Comparison of ENCODE assay signal across 9 mouse cellular contexts in genomic region chr17:47394223-47394869, GRCm38 (mm10). TPM values are rescaled to one million over a fixed set of nuclear protein-coding genes. Genes with fewer than 3 reads are reported as not detected.
A peak's percentile ranks its signal among the peaks of the same experiment; 100 is the strongest.
DNase-seq lines count a peak whose midpoint lies in the region; ATAC-seq and TF ChIP-seq lines count a peak whose summit lies in the region.
"Had no signal": no experiment of that assay in that cellular context is flagged by ENCODE, and none has a peak within 500 bp of the region (broad histone marks: within the 10 kb centered on the region; RNA-seq: fewer than 3 reads in every experiment).

No protein-coding gene starts in this region.

- H3K4me1 ChIP-seq in cerebellum, adult 2 months (ENCODE audit: control insufficient read depth, insufficient read depth, low read length), result no peaks in the 10 kb centered on the region
- peaks cover 15% of the 10 kb centered on the region for H3K4me1 ChIP-seq in limb, embryonic 10.5 days
- peaks cover 4% of the 10 kb centered on the region; the same call in 1 of the 2 replicates for H3K4me1 ChIP-seq in midbrain, embryonic 16.5 days (ENCODE audit: control insufficient read depth, insufficient read depth, low read length)

- H3K4me2 ChIP-seq in midbrain, embryonic 16.5 days (ENCODE audit: low read length), result peak overlapping the region; percentile 45; the same call in 1 of the 2 replicates

- ATAC-seq in midbrain, embryonic 16.5 days, result no peak

- no peaks in the 10 kb centered on the region for H3K36me3 ChIP-seq in limb, embryonic 10.5 days
- no peaks in the 10 kb centered on the region for H3K36me3 ChIP-seq in midbrain, embryonic 16.5 days (ENCODE audit: control insufficient read depth, insufficient read depth, low read length)

- H3K4me3 ChIP-seq in cerebellum, adult 2 months (replicated peaks; ENCODE audit: insufficient read depth, low read depth, low read length), result peak overlapping the region; percentile 6
- H3K4me3 ChIP-seq in limb, embryonic 10.5 days, result peak overlapping the region; percentile 35
- H3K4me3 ChIP-seq in midbrain, embryonic 16.5 days (ENCODE audit: low read depth, low read length), result peak overlapping the region; percentile 22; the same call in 1 of the 2 replicates

- no peaks in the 10 kb centered on the region for H3K9me3 ChIP-seq in limb, embryonic 10.5 days (replicated peaks)
- H3K9me3 ChIP-seq in midbrain, embryonic 16.5 days (replicated peaks; ENCODE audit: control insufficient read depth, low read length, poor library complexity, severe bottlenecking), result no peaks in the 10 kb centered on the region

- H3K27ac ChIP-seq in cerebellum, adult 2 months (ENCODE audit: insufficient read depth, low read length), result no peak overlapping the region
- no peak overlapping the region for H3K27ac ChIP-seq in limb, embryonic 10.5 days
- H3K27ac ChIP-seq in midbrain, embryonic 16.5 days (ENCODE audit: low read length), result no peak overlapping the region

- intact Hi-C loops in heart, postnatal 14 days (cut with DNase I), result no loop called here

- peak in 1 of 2 experiments; percentile 16 for DNase-seq in cerebellum, adult 2 months
- DNase-seq in cerebellum, adult 11 months, result no peak
- peak; percentile 46 for DNase-seq in adrenal gland, postnatal 14 days
- DNase-seq in heart, postnatal 14 days, result peak; percentile 7 to 10
- DNase-seq in limb, embryonic 10.5 days (ENCODE audit: low spot score), result peak; percentile 42
- no peak for DNase-seq in spleen, postnatal 36 days (ENCODE audit: low spot score in 2 of 2)
- DNase-seq in right cerebral cortex, postnatal 25 days, result no peak

- H3K27me3 ChIP-seq in cerebellum, adult 2 months (ENCODE audit: control insufficient read depth, insufficient read depth, low read length), result no peaks in the 10 kb centered on the region; the same call in 1 of the 2 replicates
- H3K27me3 ChIP-seq in limb, embryonic 10.5 days (ENCODE audit: low read depth, poor library complexity, severe bottlenecking), result peaks cover 50% of the 10 kb centered on the region
- peaks cover 19% of the 10 kb centered on the region for H3K27me3 ChIP-seq in midbrain, embryonic 16.5 days (ENCODE audit: control insufficient read depth, insufficient read depth, low read depth, low read length)

- WGBS in cerebellum, adult 2 months, result 25% methylated on average over 24 of the region's 24 CpGs
- WGBS in limb, embryonic 10.5 days, result 20% methylated on average over 24 of the region's 24 CpGs
- 23% methylated on average over 22 of the region's 24 CpGs for WGBS in midbrain, embryonic 16.5 days

- TF ChIP-seq POLR2A in cerebellum, adult 2 months (IDR thresholded peaks at IDR 0.05; ENCODE audit: borderline replicate concordance, insufficient read depth, low read length), result no peak

- TF ChIP-seq CTCF in cerebellum, adult 2 months (IDR thresholded peaks at IDR 0.05; ENCODE audit: borderline replicate concordance, insufficient read depth, low read depth, low read length), result no peak

- no peak overlapping the region for H3K9ac ChIP-seq in midbrain, embryonic 16.5 days (ENCODE audit: low read depth, low read length)

RNA-seq across cellular contexts. Expression of gene Guca1a, which starts 6.0 kb away (rescaled TPM):
- 0.21 and 0.25 TPM in 2 replicates for polyA plus RNA-seq in cerebellum, adult 2 months (2012; rRNA removed)
- total RNA-seq in adrenal gland, postnatal 14 days (2021), result 1.1 TPM in 2 replicates
- total RNA-seq in heart, postnatal 14 days (2021), result under 1 TPM in 1 of 2 experiments, not detected in 1; 0.44 TPM
- polyA plus RNA-seq in limb, embryonic 10.5 days (2016; fragmentation: Nextera tagmentation; extraction: Ambion mirVana), result 0.29 and 0.34 TPM in 2 replicates
- 0.29 and 0.50 TPM in 2 replicates for polyA plus RNA-seq in midbrain, embryonic 16.5 days (2015; fragmentation: Nextera tagmentation; extraction: Ambion mirVana)

RNA-seq across cellular contexts. Expression of gene Guca1b, which starts 9.2 kb away (rescaled TPM):
- 1.9 and 2.0 TPM in 2 replicates for polyA plus RNA-seq in cerebellum, adult 2 months (2012; rRNA removed)
- total RNA-seq in adrenal gland, postnatal 14 days (2021), result 0.79 and 1.0 TPM in 2 replicates
- total RNA-seq in heart, postnatal 14 days (2021), result under 1 TPM; 0.26 to 0.46 TPM
- 0.58 and 0.61 TPM in 2 replicates for polyA plus RNA-seq in limb, embryonic 10.5 days (2016; fragmentation: Nextera tagmentation; extraction: Ambion mirVana)
- 0.33 and 0.37 TPM in 2 replicates for polyA plus RNA-seq in midbrain, embryonic 16.5 days (2015; fragmentation: Nextera tagmentation; extraction: Ambion mirVana)

RNA-seq across cellular contexts. Expression of gene Mrps10, which starts 25.7 kb away (rescaled TPM):
- 58.8 and 63.7 TPM in 2 replicates for polyA plus RNA-seq in cerebellum, adult 2 months (2012; rRNA removed)
- total RNA-seq in adrenal gland, postnatal 14 days (2021), result 45.8 and 49.4 TPM in 2 replicates
- 10 to 100 TPM; 25.1 to 26.2 TPM for total RNA-seq in heart, postnatal 14 days (2021)
- polyA plus RNA-seq in limb, embryonic 10.5 days (2016; fragmentation: Nextera tagmentation; extraction: Ambion mirVana), result 89.9 and 106 TPM in 2 replicates
- 63.6 and 67.6 TPM in 2 replicates for polyA plus RNA-seq in midbrain, embryonic 16.5 days (2015; fragmentation: Nextera tagmentation; extraction: Ambion mirVana)

RNA-seq across cellular contexts. Expression of gene AI661453, which starts 42.1 kb away (rescaled TPM):
- 0.11 and 0.13 TPM in 2 replicates for polyA plus RNA-seq in cerebellum, adult 2 months (2012; rRNA removed)
- total RNA-seq in adrenal gland, postnatal 14 days (2021), result 1.4 and 1.7 TPM in 2 replicates
- total RNA-seq in heart, postnatal 14 days (2021), result 1 to 10 TPM; 1.8 to 2.1 TPM
- 0.23 and 0.33 TPM in 2 replicates for polyA plus RNA-seq in limb, embryonic 10.5 days (2016; fragmentation: Nextera tagmentation; extraction: Ambion mirVana)
- 0.09 and 0.17 TPM in 2 replicates for polyA plus RNA-seq in midbrain, embryonic 16.5 days (2015; fragmentation: Nextera tagmentation; extraction: Ambion mirVana)

RNA-seq across cellular contexts. Expression of gene 1700001C19Rik, which starts 42.8 kb away (rescaled TPM):
- polyA plus RNA-seq in cerebellum, adult 2 months (2012; rRNA removed), result 0.19 and 0.25 TPM in 2 replicates
- total RNA-seq in adrenal gland, postnatal 14 days (2021), result 0.82 TPM in 1 of 2 replicates, not detected in the other
- total RNA-seq in heart, postnatal 14 days (2021), result not detected
- 0.24 and 0.31 TPM in 2 replicates for polyA plus RNA-seq in limb, embryonic 10.5 days (2016; fragmentation: Nextera tagmentation; extraction: Ambion mirVana)
- 0.46 and 0.50 TPM in 2 replicates for polyA plus RNA-seq in midbrain, embryonic 16.5 days (2015; fragmentation: Nextera tagmentation; extraction: Ambion mirVana)
- polyA plus RNA-seq: C2C12 had no signal

Comparison
In these comparisons a context has a peak if more than half of its experiments do, and no peak if none do; other contexts are left out.
1. DNase-seq: peak in adrenal gland, postnatal 14 days (single experiment), heart, postnatal 14 days (2 of 2) and limb, embryonic 10.5 days (single experiment); none in cerebellum, adult 11 months (single experiment), spleen, postnatal 36 days (0 of 2) and right cerebral cortex, postnatal 25 days (single experiment).
2. Peak in every context shown above with its lines, with median percentiles within 50 percentile points of each other: H3K4me3 ChIP-seq.